Mouse (Mus musculus) limb, embryonic 13.5 days (tissue): Measurements from ENCODE around the gene Irf2bp1. TPM values are rescaled to one million over a fixed set of nuclear protein-coding genes. Genes with fewer than 3 reads are reported as not detected.
A peak's percentile ranks its signal among the peaks of the same experiment; 100 is the strongest.

Experiments used
- ATAC-seq: fragments of 200-750 bp; cut with Nextera tagmentation; 2 replicates; pipeline ENCODE4 v1.8.0; 2017; ENCODE audit warnings: low read depth, moderate number of reproducible peaks, moderate TSS enrichment; ENCODE audit not compliant: low FRiP score
- H3K27ac ChIP-seq: fragments of 300-500 bp; sonication (generic); 2 replicates; pipeline ENCODE4 v1.5.1; 2015; ENCODE audit warnings: inconsistent platforms, mild to moderate bottlenecking, moderate library complexity
- H3K27me3 ChIP-seq: fragments of 300-500 bp; sonication (generic); 2 replicates; pipeline ENCODE4 v1.6.1; 2015; ENCODE audit warnings: mild to moderate bottlenecking, inconsistent platforms
- H3K36me3 ChIP-seq: fragments of 300-500 bp; sonication (generic); 2 replicates; pipeline ENCODE4 v1.6.1; 2015; ENCODE audit warnings: inconsistent platforms, mild to moderate bottlenecking, moderate library complexity
- H3K4me1 ChIP-seq: fragments of 300-500 bp; sonication (generic); 2 replicates; pipeline ENCODE4 v1.6.1; 2015; ENCODE audit warnings: inconsistent platforms
- H3K4me2 ChIP-seq: fragments of 300-500 bp; sonication (generic); replicated peaks from 2 replicates; pipeline ENCODE4 v1.6.1; 2015; ENCODE audit warnings: inconsistent platforms, mild to moderate bottlenecking, moderate library complexity
- H3K4me3 ChIP-seq: fragments of 300-500 bp; sonication (generic); 2 replicates; pipeline ENCODE4 v1.5.1; 2015; ENCODE audit warnings: moderate library complexity, mild to moderate bottlenecking, inconsistent platforms
- H3K9ac ChIP-seq: fragments of 300-500 bp; sonication (generic); 2 replicates; pipeline ENCODE4 v1.6.1; 2015; ENCODE audit warnings: mild to moderate bottlenecking, inconsistent platforms
- H3K9me3 ChIP-seq: fragments of 300-500 bp; sonication (generic); 2 replicates; pipeline ENCODE4 v1.6.1; 2016; ENCODE audit warnings: inconsistent platforms
- WGBS: fragments of 180-500 bp; shearing (Covaris S2); methylation state at CpG from one replicate; pipeline ENCODE4 v1.1.7; 2015; 5-methylcytosine and 5-hydroxymethylcytosine counted together
- polyA plus RNA-seq: library from polyadenylated mRNA; unstranded; fragments of >200 nt; fragmentation: Nextera tagmentation; extraction: Ambion mirVana; gene quantifications from 2 replicates; pipeline ENCODE4 v1.2.1, GENCODE M21; 2015

Irf2bp1 gene
- polyA plus RNA-seq, 1 experiment from 2014 or later = 26.9 TPM

- H3K9me3 ChIP-seq = no peaks in the 10 kb centered on the region
- H3K4me1 ChIP-seq = peaks cover 5% of the 10 kb centered on the region
- no peak overlapping the region for H3K9ac ChIP-seq
- 67% methylated on average over 2 of the region's 2 CpGs for WGBS
- H3K4me2 ChIP-seq = no peak overlapping the region
- H3K27me3 ChIP-seq = peaks cover 12% of the 10 kb centered on the region; the same call in 1 of the 2 replicates
- H3K27ac ChIP-seq = no peak overlapping the region
- no peak for ATAC-seq
- H3K36me3 ChIP-seq = no peaks in the 10 kb centered on the region
- H3K4me3 ChIP-seq = no peak overlapping the region
Measured at GRCm38 (mm10) chr7:18986503-18986902, 17.3 kb upstream of the Irf2bp1 start.

- Histone ChIP-seq H3K9ac (no peak within 1 kb of the TSS), H3K27ac (no peak within 1 kb of the TSS), H3K9me3 (no peaks in the 10 kb centered on the region), H3K4me3 (no peak within 1 kb of the TSS), H3K4me1 (peaks cover 11% of the 10 kb centered on the region), H3K36me3 (no peaks in the 10 kb centered on the region), H3K4me2 (no peak within 1 kb of the TSS), H3K27me3 (peaks cover 18% of the 10 kb centered on the region)
- no peak for ATAC-seq
- WGBS = 56% methylated on average over 2 of the region's 2 CpGs
Measured at GRCm38 (mm10) chr7:18987100-18987499, 16.7 kb upstream of the Irf2bp1 start, which contains the start of gene Nanos2. Gene Nanos2 (plus strand): TSS chr7:18987400.

DNA sequence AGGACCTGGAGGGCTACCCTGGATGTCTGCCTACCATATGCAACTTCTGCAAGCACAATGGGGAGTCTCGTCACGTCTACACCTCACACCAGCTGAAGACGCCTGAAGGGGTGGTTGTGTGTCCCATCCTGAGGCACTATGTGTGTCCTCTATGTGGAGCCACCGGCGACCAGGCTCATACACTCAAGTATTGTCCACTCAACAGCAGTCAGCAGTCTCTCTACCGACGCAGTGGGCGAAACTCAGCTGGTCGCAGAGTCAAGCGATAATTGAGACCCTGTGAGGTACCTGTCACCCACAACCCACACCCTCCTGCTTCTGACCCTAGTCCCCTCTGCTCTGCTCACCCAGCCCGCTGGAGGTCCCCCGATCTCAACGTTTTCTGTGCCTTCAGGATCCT lies 16.1 kb upstream of the Irf2bp1 start:
- Histone ChIP-seq H3K9ac (no peak overlapping the region), H3K4me2 (no peak overlapping the region), H3K27me3 (peaks cover 25% of the 10 kb centered on the region), H3K4me1 (peaks cover 18% of the 10 kb centered on the region), H3K36me3 (no peaks in the 10 kb centered on the region), H3K27ac (no peak overlapping the region), H3K9me3 (no peaks in the 10 kb centered on the region), H3K4me3 (no peak overlapping the region)
- WGBS = 64% methylated on average over 13 of the region's 13 CpGs
- ATAC-seq = no peak

GRCm38 (mm10) chr7:18988780-18989179 lies 15.1 kb upstream of the Irf2bp1 start:
- peaks cover 23% of the 10 kb centered on the region for H3K4me1 ChIP-seq
- peaks cover 4% of the 10 kb centered on the region; the same call in 1 of the 2 replicates for H3K36me3 ChIP-seq
- H3K27ac ChIP-seq = no peak overlapping the region
- H3K9ac ChIP-seq = no peak overlapping the region
- ATAC-seq = no peak
- H3K27me3 ChIP-seq = peaks cover 34% of the 10 kb centered on the region
- 73% methylated on average over 6 of the region's 6 CpGs for WGBS
- no peak overlapping the region for H3K4me2 ChIP-seq
- H3K9me3 ChIP-seq = no peaks in the 10 kb centered on the region
- no peak overlapping the region for H3K4me3 ChIP-seq

DNA sequence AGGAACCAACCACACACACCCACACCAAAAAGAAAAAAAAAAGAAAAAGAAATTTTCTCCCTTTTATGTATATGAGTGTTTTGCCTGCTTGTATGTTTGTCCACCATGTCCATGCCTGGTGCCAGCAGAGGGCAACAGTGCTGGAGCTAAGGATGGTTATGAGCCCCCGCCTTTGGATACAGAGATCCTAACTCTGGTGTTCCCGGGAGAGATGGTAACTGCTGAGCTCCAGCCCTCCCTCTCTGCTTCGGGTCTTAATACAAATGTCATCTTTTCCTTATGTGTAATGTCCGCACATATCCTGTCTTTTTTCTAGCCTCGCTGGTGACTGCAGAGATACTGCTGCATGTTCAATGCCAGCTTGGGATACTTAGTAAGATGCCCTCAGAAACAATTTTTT lies 13.8 kb upstream of the Irf2bp1 start:
- H3K9ac ChIP-seq = peak overlapping the region; percentile 48
- H3K4me2 ChIP-seq = peak overlapping the region; percentile 90
- 12% methylated on average over 5 of the region's 5 CpGs for WGBS
- H3K4me3 ChIP-seq = peak overlapping the region; percentile 60
- H3K36me3 ChIP-seq = peaks cover 8% of the 10 kb centered on the region; the same call in 1 of the 2 replicates
- peaks cover 25% of the 10 kb centered on the region for H3K4me1 ChIP-seq
- peak overlapping the region; percentile 79 for H3K27ac ChIP-seq
- H3K27me3 ChIP-seq = peaks cover 34% of the 10 kb centered on the region
- ATAC-seq = no peak
- no peaks in the 10 kb centered on the region for H3K9me3 ChIP-seq

DNA sequence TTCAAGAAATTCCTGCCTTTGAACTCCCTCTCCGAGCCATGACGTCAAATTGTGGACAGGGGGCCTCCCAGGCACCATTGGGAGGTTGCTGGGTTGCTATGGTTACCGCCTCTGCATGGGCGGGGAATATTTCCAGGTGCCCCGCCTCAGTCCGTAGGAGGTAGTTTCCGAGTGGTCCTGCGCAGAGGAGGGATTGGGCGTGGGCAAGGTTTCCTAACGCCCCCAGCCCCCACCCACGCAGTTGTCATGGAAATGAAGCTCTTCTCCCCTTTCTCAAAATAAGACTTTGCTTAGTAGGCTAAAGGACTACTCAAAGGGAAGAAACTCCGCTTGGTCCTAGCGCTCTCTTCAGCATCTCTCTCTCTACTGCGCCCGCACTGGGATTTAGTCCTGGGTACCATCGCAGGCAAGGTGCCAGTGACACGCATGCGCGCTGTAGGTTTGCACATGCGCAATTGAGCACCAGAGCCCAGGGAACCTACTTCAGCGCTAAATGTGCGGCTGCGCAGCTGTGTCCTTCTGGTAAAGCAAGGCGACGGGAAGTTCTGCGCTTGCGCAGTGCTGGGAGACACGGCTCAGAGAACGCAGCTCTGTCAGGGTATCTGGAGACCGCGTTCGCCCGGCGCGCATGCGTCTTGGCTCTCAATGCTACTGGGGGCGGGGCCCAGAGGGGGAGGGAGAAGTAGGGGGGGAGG lies 13.1 kb upstream of the Irf2bp1 start, which contains the start of gene Mypop:
Mypop (plus strand) TSS at position 645 of the 695 bp plus-strand sequence.
- ATAC-seq = peak; percentile 96
- Histone ChIP-seq H3K27me3 (peaks cover 34% of the 10 kb centered on the region), H3K4me2 (peak within 1 kb of the TSS; percentile 90), H3K9me3 (no peaks in the 10 kb centered on the region), H3K4me1 (peaks cover 29% of the 10 kb centered on the region), H3K4me3 (peak within 1 kb of the TSS; percentile 60), H3K27ac (peak within 1 kb of the TSS; percentile 79), H3K36me3 (peaks cover 14% of the 10 kb centered on the region; the same call in 1 of the 2 replicates), H3K9ac (peak within 1 kb of the TSS; percentile 77)
- under 1% methylated on average over 36 of the region's 37 CpGs for WGBS

DNA sequence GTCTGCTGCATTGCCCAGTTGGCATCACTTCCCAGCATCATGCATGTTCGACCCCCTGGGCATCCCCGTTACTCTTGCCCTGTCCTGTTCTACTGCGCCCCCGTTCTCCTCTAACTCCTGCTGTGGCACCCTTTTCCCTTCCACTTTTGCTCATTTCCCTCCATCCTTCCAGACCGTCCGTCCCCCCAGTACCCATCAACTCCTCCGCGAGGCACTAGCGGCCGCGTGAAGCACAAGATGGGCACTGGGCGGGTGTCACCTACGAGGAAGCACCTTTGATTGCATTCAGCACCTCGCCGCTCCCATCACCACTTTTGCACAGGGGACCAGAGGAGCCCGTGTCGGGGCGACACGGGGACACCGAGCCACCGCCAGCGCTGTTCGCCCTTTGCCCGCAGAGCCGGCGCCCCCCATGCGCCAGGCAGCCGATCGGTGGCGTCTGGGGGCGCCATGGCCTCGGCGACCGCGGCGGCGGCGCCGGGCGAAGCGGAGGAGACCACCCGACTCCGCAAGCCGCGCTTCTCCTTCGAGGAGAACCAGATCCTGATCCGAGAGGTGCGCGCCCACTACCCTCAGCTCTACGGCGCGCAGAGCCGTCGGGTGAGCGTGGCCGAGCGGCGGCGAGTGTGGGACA lies 12.1 kb upstream of the Irf2bp1 start:
- Histone ChIP-seq H3K4me3 (peak overlapping the region; percentile 60), H3K27ac (no peak overlapping the region), H3K9me3 (no peaks in the 10 kb centered on the region), H3K27me3 (peaks cover 34% of the 10 kb centered on the region), H3K4me2 (peak overlapping the region; percentile 90), H3K36me3 (peaks cover 24% of the 10 kb centered on the region), H3K4me1 (peaks cover 29% of the 10 kb centered on the region), H3K9ac (peak overlapping the region; percentile 77)
- WGBS = under 1% methylated on average over 59 of the region's 59 CpGs
- no peak for ATAC-seq

DNA sequence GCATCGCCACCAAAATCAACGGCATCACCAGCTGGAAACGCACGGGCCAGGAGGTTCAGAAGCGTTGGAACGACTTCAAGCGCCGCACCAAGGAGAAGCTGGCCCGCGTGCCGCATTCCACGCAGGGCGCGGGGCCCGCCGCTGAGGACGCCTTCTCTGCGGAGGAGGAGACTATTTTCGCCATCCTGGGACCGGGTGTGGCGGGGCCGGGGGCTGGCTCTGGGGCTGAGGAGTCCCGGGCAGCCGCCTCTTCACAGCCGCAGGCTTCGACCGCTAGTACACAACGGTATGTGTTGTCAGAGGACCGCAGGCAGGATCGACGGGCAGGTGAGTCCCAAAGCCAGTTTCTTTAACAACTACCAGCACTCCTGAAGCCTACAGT lies 11.6 kb upstream of the Irf2bp1 start:
- H3K27me3 ChIP-seq = peaks cover 32% of the 10 kb centered on the region
- WGBS = 3% methylated on average over 31 of the region's 31 CpGs

GRCm38 (mm10) chr7:18993036-18993435 lies 10.8 kb upstream of the Irf2bp1 start:
- Histone ChIP-seq H3K4me1 (peaks cover 29% of the 10 kb centered on the region), H3K4me2 (peak overlapping the region; percentile 90), H3K9me3 (no peaks in the 10 kb centered on the region), H3K27ac (no peak overlapping the region), H3K4me3 (peak overlapping the region; percentile 60), H3K9ac (no peak overlapping the region), H3K27me3 (peaks cover 27% of the 10 kb centered on the region), H3K36me3 (peaks cover 30% of the 10 kb centered on the region)
- WGBS = 82% methylated on average over 5 of the region's 5 CpGs
- ATAC-seq = no peak

More for the DNA sequence above, 11.6 kb upstream of the Irf2bp1 start:
- no peak for ATAC-seq
- Histone ChIP-seq H3K27ac (no peak overlapping the region), H3K4me2 (peak overlapping the region; percentile 90), H3K4me3 (peak overlapping the region; percentile 60), H3K9ac (peak overlapping the region; percentile 77), H3K9me3 (no peaks in the 10 kb centered on the region), H3K4me1 (peaks cover 29% of the 10 kb centered on the region), H3K36me3 (peaks cover 26% of the 10 kb centered on the region)

DNA sequence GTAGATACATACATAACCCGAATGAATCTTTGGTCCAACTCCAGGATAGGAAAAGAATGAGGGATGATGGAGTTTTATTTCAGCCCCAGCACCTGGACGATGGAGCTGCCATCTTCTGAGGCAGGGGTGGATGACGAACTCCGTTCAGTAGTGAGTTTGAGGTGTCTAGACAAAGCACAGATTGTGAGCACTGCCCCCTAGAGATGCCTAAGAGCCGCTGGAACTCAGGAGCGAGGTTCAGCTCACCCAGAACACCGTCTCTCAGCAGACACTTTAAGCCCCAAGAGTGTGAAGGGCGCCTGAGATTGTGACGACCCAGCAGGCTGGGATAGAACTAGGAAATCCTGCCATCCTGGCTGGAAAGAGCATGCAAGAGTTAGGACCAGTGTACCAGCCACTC lies 5.0 kb upstream of the Irf2bp1 start:
- ATAC-seq = no peak
- Histone ChIP-seq H3K9ac (no peak overlapping the region), H3K27me3 (no peaks in the 10 kb centered on the region), H3K27ac (no peak overlapping the region), H3K36me3 (peaks cover 25% of the 10 kb centered on the region), H3K4me3 (no peak overlapping the region), H3K4me2 (no peak overlapping the region), H3K4me1 (peaks cover 27% of the 10 kb centered on the region), H3K9me3 (no peaks in the 10 kb centered on the region)
- WGBS = 44% methylated on average over 9 of the region's 9 CpGs

DNA sequence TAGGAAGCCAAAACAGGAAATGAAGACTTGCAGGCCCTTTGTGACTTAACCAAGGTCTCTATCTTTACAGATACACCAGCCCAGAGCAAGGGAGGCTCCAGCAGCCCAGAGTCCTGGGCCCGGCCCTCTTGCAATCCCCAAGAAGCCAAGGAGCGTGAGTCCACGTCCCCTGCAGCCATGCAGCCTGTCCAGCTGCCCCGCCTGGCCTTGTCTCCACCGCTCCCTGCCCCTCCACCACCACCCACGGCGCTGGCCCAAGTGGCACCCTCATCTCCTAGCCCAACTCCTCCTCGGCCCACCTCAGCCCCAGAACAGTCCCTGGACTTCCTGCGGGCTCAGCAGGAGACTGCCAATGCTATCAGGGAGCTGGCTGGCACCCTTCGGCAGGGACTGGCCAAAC lies 3.4 kb upstream of the Irf2bp1 start:
- H3K36me3 ChIP-seq = peaks cover 24% of the 10 kb centered on the region
- H3K27me3 ChIP-seq = no peaks in the 10 kb centered on the region
- H3K4me3 ChIP-seq = peak overlapping the region; percentile 33
- H3K9ac ChIP-seq = peak overlapping the region; percentile 53
- WGBS = 54% methylated on average over 10 of the region's 10 CpGs
- no peak overlapping the region for H3K27ac ChIP-seq
- no peaks in the 10 kb centered on the region for H3K9me3 ChIP-seq
- peak overlapping the region; percentile 55 for H3K4me2 ChIP-seq
- ATAC-seq = no peak
- H3K4me1 ChIP-seq = peaks cover 32% of the 10 kb centered on the region

DNA sequence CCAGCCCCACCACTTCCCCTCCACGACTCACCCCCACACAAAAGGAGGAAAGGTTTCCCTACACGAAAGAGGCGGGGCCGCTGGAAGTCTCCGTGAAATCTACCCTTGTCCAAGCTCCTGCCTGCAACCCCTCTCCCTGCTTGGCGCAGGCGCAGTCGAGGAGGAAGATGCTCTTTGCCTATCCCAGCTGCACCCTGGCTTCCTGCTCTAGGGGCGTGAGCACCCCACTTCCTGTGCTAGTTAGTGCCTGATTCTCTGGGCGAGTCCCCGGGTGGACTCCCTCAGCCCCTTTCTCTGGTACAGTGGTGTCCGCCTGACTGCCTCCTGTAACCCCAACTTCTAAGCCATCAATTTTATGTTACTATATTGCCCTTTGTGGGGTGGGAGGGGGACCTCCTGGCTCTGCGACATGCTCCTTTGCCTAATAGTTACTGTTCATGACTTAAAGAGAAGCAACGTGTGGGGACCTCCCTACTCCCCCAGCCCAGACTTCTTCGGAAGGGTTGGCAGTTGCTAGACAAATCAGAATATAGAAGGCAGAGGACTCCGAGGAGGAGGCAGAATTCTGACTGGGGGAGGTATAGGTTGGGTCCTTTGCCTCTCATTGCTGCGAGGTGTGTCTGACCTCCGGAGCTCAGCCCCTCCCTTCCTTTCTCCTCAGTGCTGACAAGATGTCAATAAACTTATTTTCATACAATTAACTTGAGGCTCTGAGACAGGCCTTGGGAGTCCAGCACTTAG lies 2.6 kb upstream of the Irf2bp1 start:
- Histone ChIP-seq H3K9me3 (no peaks in the 10 kb centered on the region), H3K4me3 (peak overlapping the region; percentile 33), H3K36me3 (peaks cover 25% of the 10 kb centered on the region), H3K9ac (peak overlapping the region; percentile 53), H3K27me3 (no peaks in the 10 kb centered on the region), H3K4me2 (peak overlapping the region; percentile 55), H3K4me1 (peaks cover 40% of the 10 kb centered on the region), H3K27ac (0 out of 2 replicates have a peak overlapping the region, but pooled peaks have one; percentile 73)
- 36% methylated on average over 17 of the region's 18 CpGs for WGBS
- ATAC-seq = no peak
